Mouse (Mus musculus): ENCODE data around the gene Trim41.

GRCm38 (mm10) chr11:48863808-48864207 is 46.7 kb upstream of the Trim41 start:
- TF ChIP-seq CTCF (IDR thresholded peaks at IDR 0.05; ENCODE audit: low read depth) (no peak), EP300 (optimal IDR thresholded peaks at IDR 0.05) (no peak)

All from stomach, postnatal 0 days (tissue).